Mouse (Mus musculus) hindbrain, embryonic 13.5 days (tissue): ENCODE results near the gene Krt9. TPM values are rescaled to one million over a fixed set of nuclear protein-coding genes. Genes with fewer than 3 reads are reported as not detected.

Experiments
- ATAC-seq: fragments of 200-750 bp; cut with Nextera tagmentation; 2 replicates; pipeline ENCODE4 v1.8.0; 2017; ENCODE audit warnings: moderate TSS enrichment; ENCODE audit not compliant: low FRiP score
- H3K27ac ChIP-seq: fragments of 300-500 bp; sonication (generic); 2 replicates; pipeline ENCODE4 v1.5.1; 2015; ENCODE audit warnings: inconsistent platforms, mild to moderate bottlenecking, moderate library complexity
- H3K27me3 ChIP-seq: fragments of 300-500 bp; sonication (generic); 2 replicates; pipeline ENCODE4 v1.6.1; 2015; ENCODE audit warnings: mild to moderate bottlenecking, inconsistent platforms
- H3K36me3 ChIP-seq: fragments of 300-500 bp; sonication (generic); 2 replicates; pipeline ENCODE4 v1.6.1; 2015; ENCODE audit warnings: mild to moderate bottlenecking, inconsistent platforms
- H3K4me1 ChIP-seq: fragments of 300-500 bp; sonication (generic); replicated peaks from 2 replicates; pipeline ENCODE4 v1.6.1; 2015; ENCODE audit warnings: inconsistent platforms
- H3K4me2 ChIP-seq: fragments of 300-500 bp; sonication (generic); 2 replicates; pipeline ENCODE4 v1.6.1; 2015; ENCODE audit warnings: inconsistent platforms, mild to moderate bottlenecking, moderate library complexity
- H3K4me3 ChIP-seq: fragments of 300-500 bp; sonication (generic); 2 replicates; pipeline ENCODE4 v1.5.1; 2015; ENCODE audit warnings: mild to moderate bottlenecking, inconsistent platforms
- H3K9ac ChIP-seq: fragments of 300-500 bp; sonication (generic); 2 replicates; pipeline ENCODE4 v1.6.1; 2015; ENCODE audit warnings: mild to moderate bottlenecking, inconsistent platforms
- H3K9me3 ChIP-seq: fragments of 300-500 bp; sonication (generic); 2 replicates; pipeline ENCODE4 v1.6.1; 2016; ENCODE audit warnings: inconsistent platforms
- whole genome bisulfite sequencing: fragments of 180-500 bp; shearing (Covaris S2); methylation state at CpG from one replicate; pipeline ENCODE4 v1.1.7; 2015; 5-methylcytosine and 5-hydroxymethylcytosine counted together
- polyA plus RNA-seq: library from polyadenylated mRNA; unstranded; fragments of >200 nt; fragmentation: Nextera tagmentation; extraction: Ambion mirVana; gene quantifications from 2 replicates; pipeline ENCODE4 v1.2.1, GENCODE M21; 2015

Gene Krt9
- polyA plus RNA-seq, 1 experiment from 2014 or later, result not detected

GRCm38 (mm10) chr11:100145858-100146560 lies 47.0 kb downstream of the Krt9 start:
- Histone ChIP-seq H3K4me1 (peaks cover 11% of the 10 kb centered on the region), H3K9ac (no peak overlapping the region), H3K27ac (no peak overlapping the region), H3K4me3 (peak overlapping the region; percentile 27), H3K9me3 (no peaks in the 10 kb centered on the region), H3K4me2 (peak overlapping the region; percentile 51), H3K36me3 (no peaks in the 10 kb centered on the region), H3K27me3 (peaks cover 50% of the 10 kb centered on the region)
- WGBS, result 7% methylated on average over 13 of the region's 13 CpGs
- no peak for ATAC-seq

GRCm38 (mm10) chr11:100145104-100145503 lies 47.9 kb downstream of the Krt9 start:
- no peak overlapping the region; the same call in 1 of the 2 replicates for H3K9ac ChIP-seq
- H3K36me3 ChIP-seq, result no peaks in the 10 kb centered on the region
- H3K27me3 ChIP-seq, result peaks cover 50% of the 10 kb centered on the region
- 2% methylated on average over 20 of the region's 20 CpGs for WGBS
- peak overlapping the region; percentile 51 for H3K4me2 ChIP-seq
- no peaks in the 10 kb centered on the region for H3K9me3 ChIP-seq
- ATAC-seq, result no peak
- H3K27ac ChIP-seq, result no peak overlapping the region
- H3K4me3 ChIP-seq, result peak overlapping the region; percentile 27
- H3K4me1 ChIP-seq, result peaks cover 11% of the 10 kb centered on the region

GRCm38 (mm10) chr11:100140966-100141365 lies 52.1 kb downstream of the Krt9 start:
- H3K36me3 ChIP-seq, result no peaks in the 10 kb centered on the region
- no peak overlapping the region for H3K4me3 ChIP-seq
- no peaks in the 10 kb centered on the region for H3K9me3 ChIP-seq
- no peak overlapping the region for H3K9ac ChIP-seq
- H3K4me2 ChIP-seq, result no peak overlapping the region
- peaks cover 34% of the 10 kb centered on the region for H3K27me3 ChIP-seq
- no peak overlapping the region for H3K27ac ChIP-seq
- ATAC-seq, result no peak
- peaks cover 28% of the 10 kb centered on the region for H3K4me1 ChIP-seq
- WGBS, result 86% methylated on average over 21 of the region's 21 CpGs

DNA sequence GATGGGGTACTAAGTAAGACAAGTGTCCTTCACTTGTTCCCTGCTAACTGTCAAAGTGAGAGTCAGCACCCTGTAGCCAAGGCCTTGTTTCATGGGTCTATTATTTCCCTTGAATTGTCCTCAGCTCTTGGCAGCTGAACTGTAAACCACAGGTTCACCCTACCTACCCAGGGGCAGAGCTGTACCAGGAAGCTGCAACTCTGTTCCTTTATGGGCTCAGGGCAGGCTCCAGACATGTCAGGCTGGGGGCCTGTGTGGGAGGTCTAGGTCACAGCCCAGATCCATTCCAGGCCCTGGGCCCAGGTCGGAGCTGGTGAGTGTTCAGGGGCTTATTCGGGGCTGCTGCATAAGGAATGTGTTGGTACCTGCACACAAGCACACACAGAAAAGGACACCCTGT lies 53.7 kb downstream of the Krt9 start:
- 76% methylated on average over 2 of the region's 2 CpGs for WGBS
- Histone ChIP-seq H3K27ac (no peak overlapping the region), H3K9ac (no peak overlapping the region), H3K9me3 (no peaks in the 10 kb centered on the region), H3K4me1 (peaks cover 17% of the 10 kb centered on the region), H3K4me3 (no peak overlapping the region), H3K36me3 (no peaks in the 10 kb centered on the region), H3K4me2 (no peak overlapping the region), H3K27me3 (peaks cover 18% of the 10 kb centered on the region)
- no peak for ATAC-seq

DNA sequence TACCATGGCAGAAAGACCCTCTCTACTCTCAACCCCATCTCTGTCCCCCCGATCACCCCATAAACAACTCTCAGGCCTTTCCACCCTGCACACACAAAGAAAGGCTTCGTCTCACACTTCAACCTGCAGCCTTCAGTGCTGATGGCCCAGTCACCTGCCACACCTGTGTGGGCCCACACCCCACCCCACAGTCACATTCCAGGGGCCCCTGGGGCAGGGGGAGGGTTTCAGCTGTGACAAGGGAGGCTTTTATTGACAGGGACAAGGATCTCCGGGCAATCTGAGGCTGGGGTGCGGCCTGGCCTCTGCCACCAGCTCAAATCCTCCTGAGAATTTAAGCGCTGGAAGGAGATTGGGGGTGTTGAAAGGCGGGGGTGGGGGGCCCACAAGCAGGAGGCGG lies 54.2 kb downstream of the Krt9 start:
- Histone ChIP-seq H3K9me3 (no peaks in the 10 kb centered on the region), H3K36me3 (no peaks in the 10 kb centered on the region), H3K9ac (no peak overlapping the region), H3K4me1 (peaks cover 17% of the 10 kb centered on the region), H3K27ac (no peak overlapping the region), H3K27me3 (peaks cover 17% of the 10 kb centered on the region), H3K4me2 (no peak overlapping the region), H3K4me3 (no peak overlapping the region)
- no peak for ATAC-seq
- WGBS, result 58% methylated on average over 7 of the region's 7 CpGs

GRCm38 (mm10) chr11:100137693-100138092 lies 55.4 kb downstream of the Krt9 start:
- 34% methylated on average over 5 of the region's 5 CpGs for WGBS
- peaks cover 15% of the 10 kb centered on the region; the same call in 1 of the 2 replicates for H3K27me3 ChIP-seq
- no peaks in the 10 kb centered on the region for H3K36me3 ChIP-seq
- peaks cover 17% of the 10 kb centered on the region for H3K4me1 ChIP-seq
- no peak overlapping the region for H3K4me2 ChIP-seq
- H3K9me3 ChIP-seq, result no peaks in the 10 kb centered on the region
- H3K27ac ChIP-seq, result no peak overlapping the region
- no peak overlapping the region for H3K9ac ChIP-seq
- H3K4me3 ChIP-seq, result no peak overlapping the region
- ATAC-seq, result no peak

Other genes with a start within 250 kb of the Krt9 start
- not detected in 2 replicates for gene Krtap9-5, start 244.8 kb downstream of the Krt9 start, polyA plus RNA-seq
- not detected in 2 replicates for gene Krtap29-1, start 214.2 kb downstream of the Krt9 start, polyA plus RNA-seq
- gene Krtap16-1, start 206.6 kb downstream of the Krt9 start, polyA plus RNA-seq, result 0.09 and 0.13 TPM in 2 replicates
- gene Krtap17-1, start 199.3 kb downstream of the Krt9 start, polyA plus RNA-seq, result 0.45 TPM in 1 of 2 replicates, not detected in the other
- not detected in 2 replicates for gene Krt33a, start 177.0 kb downstream of the Krt9 start, polyA plus RNA-seq
- not detected in 2 replicates for gene Krt33b, start 163.4 kb downstream of the Krt9 start, polyA plus RNA-seq
- not detected in 2 replicates for gene Krt34, start 151.7 kb downstream of the Krt9 start, polyA plus RNA-seq
- not detected in 2 replicates for gene Krt31, start 142.7 kb downstream of the Krt9 start, polyA plus RNA-seq
- gene Krt32, start 105.0 kb downstream of the Krt9 start, polyA plus RNA-seq, result not detected in 2 replicates
- not detected in 2 replicates for gene Krt35, start 97.0 kb downstream of the Krt9 start, polyA plus RNA-seq
- gene Krt36, start 87.6 kb downstream of the Krt9 start, polyA plus RNA-seq, result not detected in 2 replicates
- 0.57 TPM in 1 of 2 replicates, not detected in the other for gene Krt13, start 71.7 kb downstream of the Krt9 start, polyA plus RNA-seq
- gene Krt15, start 57.3 kb downstream of the Krt9 start, polyA plus RNA-seq, result 0.22 and 1.2 TPM in 2 replicates
- 1.00 and 1.2 TPM in 2 replicates for gene Krt19, start 44.6 kb downstream of the Krt9 start, polyA plus RNA-seq
- gene Krt14, start 14.3 kb upstream of the Krt9 start, polyA plus RNA-seq, result 0.12 and 0.39 TPM in 2 replicates
- not detected in 2 replicates for gene Krt16, start 55.7 kb upstream of the Krt9 start, polyA plus RNA-seq
- 0.17 TPM in 1 of 2 replicates, not detected in the other for gene Krt17, start 67.8 kb upstream of the Krt9 start, polyA plus RNA-seq
- not detected in 2 replicates for gene Krt42, start 76.6 kb upstream of the Krt9 start, polyA plus RNA-seq
- gene Eif1, start 126.6 kb upstream of the Krt9 start, polyA plus RNA-seq, result 1,398 and 1,436 TPM in 2 replicates
- 0.66 and 1.7 TPM in 2 replicates for gene Gast, start 141.2 kb upstream of the Krt9 start, polyA plus RNA-seq
- 94.1 and 94.4 TPM in 2 replicates for gene Hap1, start 162.9 kb upstream of the Krt9 start, polyA plus RNA-seq
- 65.5 and 73.9 TPM in 2 replicates for gene Jup, start 204.5 kb upstream of the Krt9 start, polyA plus RNA-seq
- gene P3h4, start 221.6 kb upstream of the Krt9 start, polyA plus RNA-seq, result 17.6 and 20.2 TPM in 2 replicates
- 27.2 and 32.3 TPM in 2 replicates for gene Fkbp10, start 222.5 kb upstream of the Krt9 start, polyA plus RNA-seq
- 103 and 106 TPM in 2 replicates for gene Nt5c3b, start 248.6 kb upstream of the Krt9 start, polyA plus RNA-seq
- gene Klhl10, start 248.7 kb upstream of the Krt9 start, polyA plus RNA-seq, result 0.75 and 0.84 TPM in 2 replicates